Mouse (Mus musculus) ES-CJ7 (cell line): ENCODE results near the gene Zfp791.
"Not testable (repeated sequence)": the region's sequence is repeated elsewhere in the genome, so short reads cannot be mapped to it uniquely, and the experiment has no call there.

Experiments
- DNase-seq: peaks from one replicate; pipeline ENCODE4 v3.0.0; 2011; ENCODE audit warnings: low read depth, low spot score

The Zfp791 gene

DNA sequence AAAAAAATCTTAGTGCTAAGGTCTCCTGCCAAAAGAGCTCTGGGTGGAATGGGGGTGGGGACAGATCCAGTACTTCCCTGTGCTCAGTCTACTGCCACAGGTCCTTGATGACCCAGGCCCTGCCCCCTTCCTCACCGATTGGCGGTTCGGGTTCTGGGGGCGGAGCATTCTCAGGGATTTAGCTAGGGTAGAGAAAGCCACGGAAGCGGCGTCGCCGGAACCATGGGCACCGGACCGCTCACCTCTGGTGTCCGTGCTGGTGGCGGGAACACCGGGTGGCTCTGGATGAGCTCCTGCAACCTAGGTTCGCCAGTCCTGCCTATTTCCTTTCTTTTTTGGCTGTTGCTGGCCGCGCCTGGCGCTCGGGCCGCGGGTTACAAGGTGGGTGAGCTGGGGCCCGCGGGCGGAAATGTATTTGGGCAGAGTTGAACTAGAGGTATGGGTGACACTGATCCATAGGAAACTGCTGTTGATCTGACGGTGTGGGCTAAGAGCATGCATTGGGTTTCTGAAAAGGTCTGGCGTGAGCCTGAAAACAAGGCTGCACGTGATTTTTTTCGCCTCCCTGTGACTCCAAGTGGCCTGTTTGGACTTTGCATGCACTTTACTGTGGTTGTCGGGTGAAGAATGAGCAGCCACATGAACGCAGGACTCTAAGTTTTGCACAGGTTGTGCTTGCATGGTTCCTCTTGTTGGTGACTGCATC lies 39.6 kb downstream of the Zfp791 start, which contains the start of gene Man2b1:
TSS of gene Man2b1 (plus strand) at position 163 of the 706 bp plus-strand sequence.
- DNase-seq = peak; percentile 92

DNA sequence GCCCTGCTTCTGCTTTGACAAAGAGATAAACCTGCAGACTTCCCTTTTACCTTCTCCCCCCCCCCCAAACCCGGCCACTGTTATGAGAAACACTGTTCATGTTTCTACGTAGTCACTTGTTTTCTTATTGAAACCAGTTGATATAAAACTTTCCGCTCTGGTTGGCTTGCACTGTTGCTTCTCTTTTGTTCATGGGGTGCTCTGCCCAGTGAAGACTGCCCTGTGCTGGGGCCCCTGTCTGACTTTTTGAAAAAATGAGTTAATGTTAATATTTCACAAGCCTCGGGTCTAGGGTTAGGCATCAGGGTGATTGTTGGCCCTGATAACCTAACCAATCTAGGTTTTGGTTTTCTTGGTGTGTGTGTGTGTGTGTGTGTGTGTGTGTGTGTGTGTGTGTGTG lies 40.7 kb downstream of the Zfp791 start:
- DNase-seq = not testable (repeated sequence)

DNA sequence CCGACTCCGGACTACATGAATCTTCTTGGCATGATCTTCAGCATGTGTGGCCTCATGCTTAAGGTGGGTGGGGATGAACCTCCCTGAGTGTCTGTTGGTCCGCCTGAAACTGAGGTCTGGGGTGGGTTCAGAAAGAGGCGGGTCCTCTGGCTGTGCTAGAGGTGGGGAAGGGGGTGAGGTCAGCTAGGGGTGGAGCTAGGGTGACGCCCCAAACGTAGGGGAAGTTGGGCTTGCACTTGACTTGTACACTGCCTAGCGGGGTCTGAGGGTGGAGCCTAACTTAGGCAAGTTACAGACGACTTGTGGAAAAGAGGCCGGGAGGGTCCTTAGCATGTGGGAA lies 41.7 kb downstream of the Zfp791 start, which contains the start of gene Wdr83:
TSS of gene Wdr83 (minus strand) at position 91 of the 340 bp plus-strand sequence.
- DNase-seq = peak; percentile 96

DNA sequence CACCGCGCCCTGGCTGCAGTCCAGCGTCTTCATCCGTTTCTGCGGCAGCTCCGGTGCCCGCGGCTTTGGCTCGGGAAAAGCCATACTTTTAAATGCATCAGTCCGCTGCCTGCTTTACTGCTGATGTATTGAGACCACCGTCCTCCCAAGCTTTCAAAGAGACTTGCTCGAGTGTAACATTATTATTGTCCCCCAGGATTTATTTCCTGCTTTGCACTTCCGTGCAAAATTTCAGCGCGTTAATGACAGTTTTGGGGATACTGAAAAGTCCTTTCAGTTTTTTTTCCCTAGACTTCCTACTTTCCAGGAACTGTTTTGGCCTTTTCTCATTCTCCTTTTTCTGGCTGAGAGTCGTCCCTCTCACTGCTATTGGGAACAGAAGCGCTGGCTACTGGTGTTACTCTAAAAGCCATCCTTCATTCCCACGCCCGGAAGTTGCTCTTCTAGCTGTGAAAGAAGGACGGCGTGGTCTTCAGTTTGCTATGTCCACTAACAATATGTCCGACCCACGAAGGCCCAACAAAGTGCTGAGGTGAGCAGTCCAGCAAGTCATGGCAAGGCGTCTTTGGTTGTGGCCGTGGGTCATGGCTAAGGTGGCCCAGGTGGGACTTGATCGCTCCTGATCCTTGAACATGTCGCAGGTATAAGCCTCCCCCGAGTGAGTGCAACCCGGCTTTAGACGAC lies 42.2 kb downstream of the Zfp791 start, which contains the start of gene Wdr83os:
TSS of gene Wdr83os (plus strand) at position 209 of the 684 bp plus-strand sequence.
- peak; percentile 87 for DNase-seq

DNA sequence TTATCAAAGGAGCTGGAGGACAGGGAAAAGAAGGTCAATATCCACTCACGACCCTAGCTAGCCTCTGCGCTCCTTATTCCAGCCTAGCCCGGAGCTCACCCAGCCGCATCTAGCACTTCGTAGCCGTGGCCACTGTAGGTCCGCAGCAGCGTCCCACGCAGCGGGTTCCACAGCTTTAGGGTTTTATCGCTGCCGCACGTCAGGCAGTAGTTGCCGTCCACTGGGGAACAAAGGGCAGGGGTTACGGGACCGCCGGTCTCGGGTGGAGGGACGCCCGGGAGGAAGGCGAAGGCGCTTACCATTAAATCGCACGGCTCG lies 42.7 kb downstream of the Zfp791 start:
- DNase-seq = no peak

DNA sequence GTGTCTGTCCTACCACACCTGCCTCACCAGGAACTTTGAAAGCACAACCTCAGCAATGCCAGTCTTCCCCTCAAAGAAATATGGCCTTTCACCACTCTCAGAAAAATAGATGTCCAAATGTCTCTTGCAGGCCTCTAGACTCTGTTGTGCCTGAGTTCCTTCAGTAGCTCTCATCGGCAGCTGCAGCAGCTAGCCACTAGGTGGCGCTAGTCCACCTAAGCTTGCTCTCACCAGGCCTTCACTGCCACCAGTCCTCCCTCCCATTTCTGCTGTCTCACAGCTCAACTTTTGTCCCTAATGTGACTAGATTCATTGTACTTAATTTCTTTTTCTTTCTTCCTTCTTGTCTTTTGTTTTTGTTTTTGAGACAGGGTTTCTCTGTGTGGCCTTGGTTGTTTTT lies 45.9 kb downstream of the Zfp791 start:
- peak; percentile 89 for DNase-seq

DNA sequence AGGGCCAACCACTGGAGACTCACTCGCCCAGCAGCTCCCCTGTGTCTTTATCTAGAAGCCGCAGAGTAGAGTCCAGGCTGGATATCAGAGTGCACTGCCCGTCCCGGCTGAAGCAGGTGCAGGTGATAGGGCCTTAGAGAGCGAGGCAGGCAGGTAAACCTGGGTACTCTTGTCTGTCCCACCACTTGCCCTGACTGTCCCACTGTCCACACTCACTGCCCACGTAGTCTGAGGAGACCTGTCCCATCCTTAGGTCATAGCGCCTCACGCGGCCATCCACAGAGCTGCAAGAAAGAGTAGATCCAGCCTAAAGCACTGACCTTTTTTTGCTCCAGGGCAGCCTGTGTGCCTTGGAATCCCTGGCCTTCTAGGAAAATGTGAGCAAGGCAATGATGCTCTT lies 46.9 kb downstream of the Zfp791 start:
- peak; percentile 74 for DNase-seq

DNA sequence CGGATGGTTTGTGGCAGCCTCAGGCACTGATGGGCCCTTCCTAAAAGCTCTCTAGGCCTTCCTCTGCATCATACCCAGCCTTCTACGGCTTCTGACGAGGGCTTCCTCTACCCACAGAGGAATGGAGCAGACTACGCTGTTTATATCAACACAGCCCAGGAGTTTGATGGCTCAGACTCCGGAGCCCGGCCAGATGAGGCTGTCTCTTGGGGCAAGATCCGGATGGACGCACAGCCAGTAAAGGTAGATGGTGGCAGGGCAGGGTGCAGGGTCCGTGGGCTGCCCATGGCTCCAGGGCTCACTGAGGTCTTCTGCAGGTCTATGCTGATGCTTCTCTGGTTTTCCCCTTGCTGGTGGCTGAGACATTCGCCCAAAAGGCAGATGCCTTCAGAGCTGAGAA lies 48.3 kb downstream of the Zfp791 start:
- no peak for DNase-seq

DNA sequence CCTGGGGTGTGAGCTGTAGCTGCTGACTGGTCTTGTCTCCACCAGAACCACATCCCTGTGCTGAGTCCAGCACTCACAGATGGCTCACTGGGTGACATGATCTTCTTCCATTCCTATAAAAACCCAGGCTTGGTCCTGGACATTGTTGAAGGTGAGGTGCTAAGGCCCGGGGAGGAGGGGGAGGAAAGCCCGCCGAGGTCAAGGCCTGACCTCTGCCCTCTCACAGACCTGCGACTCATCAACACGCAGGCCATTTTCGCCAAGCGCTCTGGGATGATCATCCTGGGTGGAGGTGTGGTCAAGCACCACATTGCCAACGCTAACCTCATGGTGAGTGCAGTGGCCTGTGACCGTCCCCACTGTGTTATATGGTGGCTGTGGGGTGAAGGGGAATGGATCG lies 48.7 kb downstream of the Zfp791 start:
- peak; percentile 14 for DNase-seq

DNA sequence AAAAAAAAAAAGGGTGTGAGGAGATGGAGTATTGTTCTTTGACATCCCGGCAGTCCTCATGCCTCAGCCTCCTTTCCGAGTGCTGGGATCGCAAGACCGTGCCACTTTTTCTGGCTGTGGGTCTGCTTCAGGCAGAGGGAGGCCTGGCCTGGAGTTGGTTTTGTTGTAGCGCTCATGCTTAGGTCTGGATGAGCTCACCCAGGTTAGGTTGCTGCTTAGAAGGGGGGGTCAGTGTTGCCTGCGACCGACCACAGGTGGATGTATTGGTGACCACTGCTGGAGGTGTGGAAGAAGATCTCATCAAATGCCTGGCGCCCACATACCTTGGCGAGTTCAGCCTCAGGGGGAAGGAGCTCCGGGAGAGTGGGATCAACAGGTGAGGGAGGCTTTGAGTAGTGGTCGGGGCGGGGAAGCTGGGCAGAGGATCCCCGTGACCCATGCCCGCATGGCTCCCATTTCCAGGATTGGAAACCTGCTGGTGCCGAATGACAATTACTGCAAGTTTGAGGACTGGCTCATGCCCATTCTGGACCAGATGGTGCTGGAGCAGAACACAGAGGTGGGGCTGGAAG lies 49.8 kb downstream of the Zfp791 start:
- peak; percentile 27 for DNase-seq

DNA sequence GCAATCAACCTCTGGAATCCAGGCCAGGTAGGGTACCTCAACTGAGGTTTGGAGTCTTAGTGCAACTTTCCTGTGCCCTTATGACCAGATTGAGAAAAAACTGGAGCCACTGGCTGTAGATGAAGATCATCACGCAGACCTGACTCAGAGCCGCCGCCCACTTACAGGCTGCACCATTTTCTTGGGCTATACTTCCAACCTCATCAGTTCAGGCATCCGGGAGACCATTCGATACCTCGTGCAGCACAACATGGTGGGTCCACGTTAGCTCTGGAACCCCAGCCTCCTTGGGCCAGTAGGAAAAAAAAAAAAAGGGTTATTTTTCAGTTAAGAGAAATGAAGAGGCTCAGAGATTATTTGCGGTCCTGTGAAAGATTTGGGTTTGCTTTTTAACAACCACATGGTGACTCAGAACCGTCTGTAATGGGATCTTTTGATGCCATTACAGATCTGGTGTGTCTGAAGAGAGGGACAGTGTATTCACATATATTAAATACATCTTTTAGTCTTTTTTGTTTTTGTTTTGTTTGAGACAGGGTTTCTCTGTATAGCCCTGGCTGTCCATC lies 50.4 kb downstream of the Zfp791 start:
- DNase-seq = no peak

DNA sequence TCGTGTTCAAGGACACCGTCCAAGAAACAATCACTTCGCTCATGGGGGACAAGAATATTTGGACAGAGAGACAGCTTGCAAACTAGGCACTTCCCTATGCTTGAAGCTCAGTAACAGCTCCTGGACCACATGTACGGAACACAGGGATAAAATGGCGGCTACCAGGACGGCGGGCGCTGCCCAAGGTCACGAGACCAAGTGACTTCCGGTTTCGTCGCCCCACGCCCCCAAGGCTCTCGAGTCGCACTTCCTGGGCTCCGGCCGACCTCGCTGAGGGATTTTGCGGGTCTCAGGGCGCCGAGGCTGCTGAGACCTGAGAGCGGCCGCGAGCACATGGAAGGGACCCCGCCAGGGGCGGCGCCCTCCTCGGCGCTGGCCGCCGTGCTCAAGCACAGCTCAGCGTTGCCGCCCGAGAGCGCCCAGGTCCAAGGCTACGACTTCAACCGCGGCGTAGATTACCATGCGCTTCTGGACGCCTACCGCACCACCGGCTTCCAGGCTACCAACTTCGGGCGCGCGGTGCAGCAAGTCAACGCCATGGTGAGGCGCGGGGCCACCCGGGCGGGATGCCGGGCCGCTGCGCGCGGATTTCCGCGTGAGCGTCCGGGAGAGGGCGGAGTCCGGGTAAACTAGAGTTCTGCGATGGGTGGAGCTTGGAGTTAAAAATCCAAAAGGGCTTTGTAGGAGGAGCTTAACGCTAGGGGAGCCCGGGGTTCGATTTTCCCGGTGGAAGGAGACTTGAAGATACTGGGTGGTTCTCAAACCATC lies 51.2 kb downstream of the Zfp791 start, which contains the start of gene Dhps:
TSS of gene Dhps (plus strand) at position 244 of the 768 bp plus-strand sequence.
- DNase-seq = peak; percentile 97

DNA sequence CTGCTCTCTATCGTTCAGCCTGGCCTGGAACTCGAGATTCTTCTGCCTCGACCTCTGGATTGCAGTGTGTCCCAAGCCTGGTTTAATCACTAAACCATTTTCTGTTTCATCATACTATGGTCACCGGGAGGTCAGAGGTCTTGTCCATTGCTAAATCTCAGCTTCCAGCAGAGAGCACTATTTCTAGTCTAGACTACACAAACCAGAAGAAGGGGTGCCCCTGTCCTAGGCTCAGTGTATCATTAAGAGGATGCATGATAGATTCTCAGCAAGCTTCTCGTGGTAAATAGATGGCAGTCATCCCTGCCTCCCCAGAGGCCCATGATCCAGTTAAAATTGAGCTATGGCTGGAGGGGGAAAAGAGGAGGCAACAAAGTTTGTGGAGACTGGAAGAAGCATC lies 51.9 kb downstream of the Zfp791 start:
- peak; percentile 51 for DNase-seq

DNA sequence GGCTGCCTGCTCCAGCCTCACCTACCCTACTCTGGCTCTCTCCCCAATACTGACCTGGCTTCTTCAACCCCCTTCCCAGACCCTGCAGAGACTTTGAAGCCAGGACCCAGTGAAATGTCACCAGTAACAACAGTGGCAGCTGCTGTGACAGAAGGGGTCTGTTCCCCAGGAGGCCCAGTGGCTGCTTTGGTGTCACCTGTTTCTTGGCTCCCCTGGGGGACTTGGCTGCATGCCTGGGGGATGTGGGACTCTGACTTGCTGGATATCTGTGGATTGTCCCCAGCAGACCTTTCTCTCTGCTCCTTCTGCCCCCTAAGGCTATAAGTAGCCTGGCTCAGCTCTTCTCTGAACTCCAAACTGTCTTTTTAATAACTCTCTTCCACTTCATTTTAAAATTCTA lies 54.9 kb downstream of the Zfp791 start, which contains the start of gene Gm5741:
TSS of gene Gm5741 (minus strand) at position 1 of the 400 bp plus-strand sequence.
- DNase-seq = no peak

DNA sequence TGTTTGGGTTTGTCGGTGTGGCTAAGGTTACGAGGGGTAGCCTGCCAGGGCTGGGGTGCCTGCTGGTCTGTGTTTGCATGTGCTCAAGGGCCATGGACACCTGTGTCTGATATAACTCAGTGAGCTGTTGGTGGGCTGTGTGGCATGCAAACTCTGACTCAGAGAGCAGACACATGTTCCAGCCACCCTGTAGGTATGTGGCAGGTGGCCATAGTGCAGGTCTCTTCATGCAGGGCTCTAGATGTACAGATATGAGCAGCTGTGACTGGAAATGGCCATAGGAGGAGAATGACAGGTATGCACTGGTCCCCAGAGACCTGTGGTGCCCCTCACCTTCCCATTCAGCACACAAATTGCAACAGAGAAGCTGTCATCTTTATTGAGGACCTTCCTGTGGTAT lies 55.7 kb downstream of the Zfp791 start:
- no peak for DNase-seq

DNA sequence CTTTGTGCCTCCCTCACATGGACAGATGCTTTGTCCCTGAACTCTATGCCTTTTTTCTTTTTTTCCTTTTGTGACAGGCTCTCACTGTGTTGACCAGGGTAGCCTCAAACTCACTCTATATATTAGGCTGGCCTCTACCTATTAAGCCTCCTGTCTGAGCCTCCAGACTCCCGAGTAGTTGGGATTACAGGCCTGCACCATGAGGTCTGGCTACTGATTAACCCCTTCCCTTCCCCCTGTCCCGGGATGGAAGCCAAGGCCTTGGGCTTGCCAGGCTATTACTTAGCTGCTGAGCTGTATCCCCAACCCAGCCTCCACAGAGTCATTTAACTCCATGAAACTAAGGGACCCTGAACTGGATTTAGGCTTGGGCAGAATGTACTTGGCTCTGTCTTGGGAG lies 57.7 kb downstream of the Zfp791 start:
- no peak for DNase-seq

DNA sequence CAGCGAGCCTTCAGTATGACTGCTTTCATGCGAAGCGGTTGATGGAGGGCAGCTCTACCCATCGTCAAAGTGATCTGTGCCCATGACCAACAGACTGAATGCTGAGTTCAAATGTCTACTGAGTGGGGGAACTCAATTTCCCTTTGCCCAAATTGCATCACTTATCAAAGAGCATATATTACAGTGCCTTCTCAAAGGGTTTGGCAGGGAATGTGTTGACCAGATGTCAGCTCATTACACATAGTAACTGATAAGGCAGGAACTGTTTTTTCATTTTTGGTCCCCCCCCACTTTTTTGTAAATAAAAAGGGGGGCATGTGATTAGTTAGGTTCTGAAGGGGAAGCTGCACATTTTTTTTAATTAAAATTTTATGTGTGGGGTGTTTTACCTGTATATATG lies 60.3 kb downstream of the Zfp791 start:
- DNase-seq = no peak

DNA sequence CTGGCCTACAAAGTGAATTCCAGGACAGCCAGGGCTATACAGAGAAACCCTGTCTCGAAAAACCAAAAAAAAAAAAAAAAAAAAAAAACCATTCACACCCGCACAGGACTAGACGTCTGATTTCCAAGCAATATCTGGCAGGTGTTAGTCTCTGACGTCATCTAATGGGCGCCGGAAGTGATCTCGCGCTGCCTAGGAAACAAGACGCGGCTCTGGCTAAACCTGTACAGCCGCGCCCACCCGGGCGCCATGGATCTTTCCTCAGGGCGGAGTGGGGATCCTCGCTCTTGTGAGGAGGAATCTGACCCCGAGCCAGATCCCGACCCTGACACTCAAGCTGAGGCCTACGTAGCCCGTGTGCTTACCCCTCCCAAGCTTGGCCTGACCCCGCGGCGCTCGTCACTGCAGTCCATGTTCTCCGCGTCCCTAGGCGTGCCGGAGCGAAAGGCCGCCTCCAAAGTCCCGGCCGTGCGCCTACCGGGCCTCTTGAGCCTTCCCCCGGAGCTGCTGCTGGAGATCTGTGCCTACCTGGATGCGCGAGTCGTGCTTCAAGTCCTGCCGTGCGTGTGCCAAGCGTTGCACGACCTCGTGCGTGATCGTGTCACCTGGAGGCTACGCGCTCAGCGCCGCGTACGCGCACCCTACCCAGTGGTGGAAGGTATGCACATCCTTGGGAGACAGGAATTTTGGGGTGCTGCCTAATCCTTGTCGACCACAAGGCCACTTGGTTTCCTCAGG lies 62.8 kb downstream of the Zfp791 start, which contains the start of gene Fbxw9:
TSS of gene Fbxw9 (plus strand) at position 177 of the 738 bp plus-strand sequence.
- DNase-seq = peak; percentile 95
